Mouse (Mus musculus): ENCODE data around the gene Upf2. TPM values are rescaled to one million over a fixed set of nuclear protein-coding genes. Genes with fewer than 3 reads are reported as not detected.
"Not testable (repeated sequence)": the region's sequence is repeated elsewhere in the genome, so short reads cannot be mapped to it uniquely, and the experiment has no call there.

Upf2 gene
- total RNA-seq, 2 experiments from 2014 or later: 45.2 to 46.6 TPM

DNA sequence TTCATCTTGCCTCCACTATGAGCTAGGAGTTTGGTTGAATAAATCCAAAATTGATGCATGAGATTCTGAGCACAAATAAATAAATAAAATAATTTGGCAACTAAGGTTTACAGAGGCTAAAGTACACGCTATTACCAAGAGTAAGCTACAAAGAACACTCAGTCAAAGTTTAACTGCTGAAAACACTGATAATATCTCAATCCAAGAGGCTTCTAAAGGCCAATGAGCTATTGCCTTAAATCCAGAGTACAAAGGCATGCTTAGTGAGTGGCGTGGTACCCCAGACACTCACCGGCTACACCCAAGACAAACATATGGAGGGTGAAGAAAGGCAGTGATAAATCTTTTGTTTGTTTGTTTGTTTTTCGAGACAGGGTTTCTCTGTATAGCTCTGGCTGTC lies 14.7 kb upstream of the Upf2 start:
- DNase-seq (ENCODE audit: low spot score in 2 of 2): no peak
- no peak overlapping the region for H3K27ac ChIP-seq
- no peak for TF ChIP-seq CTCF (conservative IDR thresholded peaks at IDR 0.05)

GRCm38 (mm10) chr2:5939319-5939718 lies 11.9 kb upstream of the Upf2 start:
- DNase-seq (ENCODE audit: low spot score in 2 of 2): no peak
- Histone ChIP-seq H3K27ac (no peak overlapping the region), H3K4me3 (no peak overlapping the region)
- no peak for TF ChIP-seq CTCF (conservative IDR thresholded peaks at IDR 0.05)

More for the DNA sequence above, 14.7 kb upstream of the Upf2 start:
- no peak overlapping the region for H3K4me3 ChIP-seq

DNA sequence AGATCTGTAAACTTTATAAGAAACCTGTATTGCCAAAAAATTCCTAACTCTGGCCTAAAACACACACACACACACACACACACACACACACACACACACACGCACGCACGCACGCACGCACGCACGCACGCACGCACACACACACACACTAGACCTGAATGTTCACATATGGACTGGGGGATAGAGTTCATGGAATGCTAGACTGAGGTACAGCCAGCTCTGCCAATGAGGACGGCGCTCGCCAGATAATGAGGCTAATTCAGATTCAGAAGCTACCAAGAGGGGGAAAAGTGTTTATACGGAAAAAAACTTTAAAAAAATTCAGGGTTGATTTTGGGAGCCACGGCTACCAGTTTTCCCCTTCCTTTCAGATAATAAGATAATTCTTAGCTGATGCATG lies 11.4 kb upstream of the Upf2 start:
- DNase-seq (ENCODE audit: low spot score in 2 of 2): no peak
- no peak for TF ChIP-seq CTCF (conservative IDR thresholded peaks at IDR 0.05)
- Histone ChIP-seq H3K4me3 (no peak overlapping the region), H3K27ac (no peak overlapping the region)

- no peak for DNase-seq (ENCODE audit: low spot score in 2 of 2)
- TF ChIP-seq CTCF (conservative IDR thresholded peaks at IDR 0.05): no peak
- Histone ChIP-seq H3K27ac (no peak overlapping the region), H3K4me3 (no peak overlapping the region)
Measured at GRCm38 (mm10) chr2:5940936-5941335, 10.3 kb upstream of the Upf2 start.

DNA sequence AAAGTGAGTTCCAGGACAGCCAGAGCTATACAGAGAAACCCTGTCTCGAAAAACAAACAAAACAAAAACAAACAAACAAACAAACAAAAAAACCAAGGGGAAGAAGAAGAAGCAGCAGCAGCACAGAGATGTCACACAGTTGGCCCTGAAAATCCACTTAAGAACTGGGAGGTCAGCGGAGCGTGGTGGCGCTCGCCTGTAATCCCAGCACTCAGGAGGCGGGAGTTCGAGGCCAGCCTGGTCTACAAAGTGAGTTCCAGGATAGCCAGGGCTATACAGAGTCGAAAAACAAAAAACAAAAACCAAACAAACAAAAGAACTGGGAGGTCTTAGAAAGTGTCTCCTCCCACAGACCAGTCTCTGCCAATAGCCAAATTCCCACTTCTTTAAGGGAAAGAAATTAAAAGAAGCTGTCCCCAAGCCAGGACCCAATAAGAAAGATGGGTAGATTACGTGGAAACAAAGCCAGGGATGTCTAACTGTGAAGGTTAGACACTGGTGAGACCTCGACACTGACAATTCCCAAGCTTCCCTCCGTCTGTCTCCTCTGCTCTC lies 9.3 kb upstream of the Upf2 start:
- Histone ChIP-seq H3K4me3 (peak overlapping the region; percentile 76), H3K27ac (peak overlapping the region; percentile 86)
- TF ChIP-seq CTCF (conservative IDR thresholded peaks at IDR 0.05): no peak
- DNase-seq (ENCODE audit: low spot score in 2 of 2): no peak

GRCm38 (mm10) chr2:5942416-5943032 lies 8.7 kb upstream of the Upf2 start, which contains the start of gene Dhtkd1:
Gene Dhtkd1, minus strand, starts transcription at chr2:5942792.
- peak; percentile 64 for TF ChIP-seq CTCF (conservative IDR thresholded peaks at IDR 0.05)
- Histone ChIP-seq H3K27ac (peak within 1 kb of the TSS; percentile 86), H3K4me3 (peak within 1 kb of the TSS; percentile 76)
- DNase-seq (ENCODE audit: low spot score in 2 of 2): peak; percentile 66 to 72

DNA sequence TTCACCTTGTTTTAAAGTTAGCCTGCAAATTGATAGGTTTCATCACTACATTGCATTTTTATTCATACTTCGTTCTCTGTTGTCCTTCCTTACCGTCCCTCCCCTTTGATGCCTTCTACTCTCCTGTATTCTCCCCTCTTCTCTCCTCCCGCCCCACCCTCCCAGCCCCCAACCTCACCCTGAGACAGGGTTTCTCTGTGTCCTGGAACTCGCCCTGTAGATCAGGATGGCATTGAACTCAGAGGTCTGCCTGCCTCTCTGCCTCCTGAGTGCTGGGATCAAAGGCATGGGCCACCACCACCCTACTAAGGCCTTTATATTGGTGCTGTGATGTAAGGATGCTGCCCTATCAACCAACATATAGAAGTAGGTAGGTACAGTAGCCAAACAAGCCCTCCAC lies 8.2 kb upstream of the Upf2 start:
- peak overlapping the region; percentile 86 for H3K27ac ChIP-seq
- DNase-seq (ENCODE audit: low spot score in 2 of 2): no peak
- no peak for TF ChIP-seq CTCF (conservative IDR thresholded peaks at IDR 0.05)
- peak overlapping the region; percentile 76 for H3K4me3 ChIP-seq

DNA sequence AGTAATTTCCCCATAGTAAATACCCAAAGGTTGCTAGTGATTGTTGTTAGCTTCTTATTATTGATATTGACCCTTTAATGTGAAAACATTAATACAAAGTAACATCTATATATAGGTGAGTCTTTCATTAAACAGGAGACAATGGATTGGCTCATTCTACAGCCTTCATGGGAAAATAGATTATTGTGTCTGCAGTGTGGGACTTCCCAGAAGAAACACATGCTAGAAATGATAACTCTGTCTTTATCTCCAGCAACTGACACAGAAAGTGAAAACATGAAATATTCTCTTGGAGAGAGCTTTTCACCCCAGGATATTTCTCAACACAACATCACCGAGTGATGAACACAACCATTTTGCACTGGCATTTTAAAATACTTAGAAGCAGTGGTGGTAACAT lies 5.6 kb upstream of the Upf2 start:
- Histone ChIP-seq H3K27ac (no peak overlapping the region), H3K4me3 (no peak overlapping the region)
- DNase-seq (ENCODE audit: low spot score in 2 of 2): no peak
- TF ChIP-seq CTCF (conservative IDR thresholded peaks at IDR 0.05): no peak

DNA sequence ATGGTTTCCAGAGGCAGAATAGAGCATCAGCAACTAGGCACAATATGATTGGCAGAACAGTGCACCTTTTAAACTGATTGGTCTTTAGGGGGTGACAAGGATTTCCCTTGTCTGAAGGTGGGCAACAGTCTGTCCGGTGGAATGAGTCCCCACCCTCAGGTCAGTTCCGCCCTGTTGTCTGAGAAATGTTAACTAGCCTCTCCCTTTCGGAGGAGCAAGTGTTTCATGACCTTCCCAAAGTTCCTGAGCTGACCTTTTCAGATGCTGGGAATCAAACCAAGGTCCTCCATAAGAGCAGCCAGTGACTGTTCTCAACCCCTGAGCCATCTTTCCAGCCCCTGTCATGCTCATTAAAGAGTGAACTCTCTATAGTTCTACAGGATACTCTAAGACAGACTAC lies 4.4 kb upstream of the Upf2 start:
- Histone ChIP-seq H3K27ac (no peak overlapping the region), H3K4me3 (no peak overlapping the region)
- no peak for DNase-seq (ENCODE audit: low spot score in 2 of 2)
- no peak for TF ChIP-seq CTCF (conservative IDR thresholded peaks at IDR 0.05)

- Histone ChIP-seq H3K27ac (no peak overlapping the region), H3K4me3 (no peak overlapping the region)
- no peak for DNase-seq (ENCODE audit: low spot score in 2 of 2)
- TF ChIP-seq CTCF (conservative IDR thresholded peaks at IDR 0.05): no peak
Measured at GRCm38 (mm10) chr2:5948964-5949363, 2.3 kb upstream of the Upf2 start.

DNA sequence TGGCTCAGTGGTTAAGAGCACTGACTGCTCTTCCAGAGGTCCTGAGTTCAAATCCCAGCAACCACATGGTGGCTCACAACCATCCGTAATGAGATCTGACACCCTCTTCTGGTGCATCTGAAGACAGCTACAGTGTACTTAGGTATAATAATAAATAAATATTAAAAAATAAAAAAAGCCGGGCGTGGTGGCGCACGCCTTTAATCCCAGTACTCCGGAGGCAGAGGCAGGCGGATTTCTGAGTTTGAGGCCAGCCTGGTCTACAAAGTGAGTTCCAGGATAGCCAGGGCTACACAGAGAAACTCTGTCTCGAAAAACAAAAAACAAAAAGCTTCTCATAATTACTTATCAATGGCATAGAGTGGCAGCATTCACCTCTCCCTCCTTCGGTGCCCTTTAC lies 1.4 kb upstream of the Upf2 start:
- H3K27ac ChIP-seq: 0 out of 2 replicates have a peak overlapping the region, but pooled peaks have one; percentile 98
- H3K4me3 ChIP-seq; DNase-seq (ENCODE audit: low spot score in 2 of 2): not testable (repeated sequence)

GRCm38 (mm10) chr2:5950305-5950704 lies 964 bp upstream of the Upf2 start:
- TF ChIP-seq CTCF (conservative IDR thresholded peaks at IDR 0.05): no peak
- Histone ChIP-seq H3K4me3 (peak overlapping the region; percentile 88), H3K27ac (peak overlapping the region; percentile 98)
- no peak for DNase-seq (ENCODE audit: low spot score in 2 of 2)

DNA sequence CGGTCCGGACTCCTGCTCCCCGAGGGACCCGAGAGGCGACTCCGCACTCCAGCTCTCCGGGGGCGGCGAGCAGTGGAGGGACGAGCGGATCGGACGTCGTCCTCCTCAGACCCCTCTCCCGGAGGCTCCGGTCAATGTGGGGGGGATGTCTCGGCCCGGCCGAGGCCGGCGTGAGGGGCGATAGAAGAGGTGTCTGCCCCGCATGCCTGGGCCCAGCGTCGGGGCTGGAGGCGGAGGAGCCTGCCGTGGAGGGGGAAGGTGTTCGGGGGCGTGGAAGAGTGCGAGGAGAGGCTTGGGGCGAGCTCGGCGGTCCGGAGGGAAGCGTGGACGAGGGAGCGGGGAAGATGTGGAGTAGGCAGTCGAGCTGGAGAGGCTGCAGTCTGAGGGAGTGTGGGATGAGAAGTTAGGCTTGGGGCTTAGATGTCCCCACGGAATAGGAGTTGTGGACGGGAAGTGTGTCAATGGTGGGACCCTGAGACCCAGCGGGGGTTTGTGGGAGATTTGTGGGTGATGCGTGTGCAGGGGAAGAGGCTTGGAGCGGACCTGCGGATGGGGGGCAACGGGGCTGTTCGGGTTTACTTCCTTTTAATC lies 447 bp downstream of the Upf2 start:
- DNase-seq (ENCODE audit: low spot score in 2 of 2): peak in 1 of 2 experiments; percentile 38
- H3K27ac ChIP-seq: peak overlapping the region; percentile 98
- no peak for TF ChIP-seq CTCF (conservative IDR thresholded peaks at IDR 0.05)

DNA sequence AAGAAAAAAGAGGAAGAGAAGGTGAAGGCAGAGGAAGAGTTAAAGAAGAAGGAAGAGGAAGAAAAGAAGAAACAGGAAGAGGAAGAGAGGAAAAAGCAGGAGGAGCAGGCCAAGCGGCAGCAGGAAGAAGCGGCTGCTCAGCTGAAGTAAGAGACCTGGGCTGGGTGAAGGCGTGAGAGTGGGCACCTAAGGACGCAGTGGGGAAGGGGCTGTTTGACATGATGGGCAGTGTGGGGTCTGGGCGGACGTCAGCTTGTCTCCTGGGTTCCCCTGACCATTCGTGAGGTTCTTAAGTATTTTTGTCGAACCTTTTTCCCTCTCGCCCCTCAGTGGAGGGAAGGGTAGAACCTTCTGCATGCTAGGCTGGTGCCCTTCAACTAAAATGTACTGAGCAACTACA lies 6.4 kb downstream of the Upf2 start:
- H3K4me3 ChIP-seq: no peak overlapping the region
- no peak for TF ChIP-seq CTCF (conservative IDR thresholded peaks at IDR 0.05)
- no peak for DNase-seq (ENCODE audit: low spot score in 2 of 2)
- H3K27ac ChIP-seq: no peak overlapping the region

More for the DNA sequence above, 447 bp downstream of the Upf2 start:
- peak overlapping the region; percentile 88 for H3K4me3 ChIP-seq
